Mouse (Mus musculus) monocyte, adult 5-6 weeks (primary cell): ENCODE results near the gene Add3. TPM values are rescaled to one million over a fixed set of nuclear protein-coding genes. Genes with fewer than 3 reads are reported as not detected.
A peak's percentile ranks its signal among the peaks of the same experiment; 100 is the strongest.

Experiments used
- ATAC-seq: fragments of 153-309, 156-312 bp; replicated peaks from 2 replicates; pipeline ENCODE4 v1.8.0; 2017; ENCODE audit warnings: mild to moderate bottlenecking; ENCODE audit not compliant: low TSS enrichment, insufficient number of reproducible peaks, severe bottlenecking, poor library complexity, low FRiP score
- total RNA-seq: library from RNA; stranded (forward); fragments of 200-1000, 200-491, 200-594 nt; gene quantifications from 3 replicates; pipeline ENCODE4 v1.2.3, GENCODE M21; 2017

Add3 gene
- total RNA-seq, 1 experiment from 2014 or later = 307 TPM

- peak; percentile 28; the same call in 1 of the 2 replicates for ATAC-seq
Measured at GRCm38 (mm10) chr19:53252111-53253028, 112.1 kb downstream of the Add3 start.

GRCm38 (mm10) chr19:53256361-53256760 lies 116.1 kb downstream of the Add3 start:
- ATAC-seq = no peak

- no peak for ATAC-seq
Measured at GRCm38 (mm10) chr19:53256991-53257594, 116.8 kb downstream of the Add3 start.

- ATAC-seq = no peak
Measured at GRCm38 (mm10) chr19:53257631-53258560, 117.7 kb downstream of the Add3 start.

GRCm38 (mm10) chr19:53258740-53259506 lies 118.7 kb downstream of the Add3 start:
- ATAC-seq = no peak

GRCm38 (mm10) chr19:53259541-53259940 lies 119.3 kb downstream of the Add3 start:
- ATAC-seq = no peak

GRCm38 (mm10) chr19:53260261-53260660 lies 120.0 kb downstream of the Add3 start:
- ATAC-seq = no peak

GRCm38 (mm10) chr19:53260828-53261227 lies 120.6 kb downstream of the Add3 start:
- ATAC-seq = no peak

- ATAC-seq = no peak
Measured at GRCm38 (mm10) chr19:53262061-53262460, 121.8 kb downstream of the Add3 start.

- ATAC-seq = no peak
Measured at GRCm38 (mm10) chr19:53263859-53264733, 123.9 kb downstream of the Add3 start.

GRCm38 (mm10) chr19:53264821-53265727 lies 124.8 kb downstream of the Add3 start:
- ATAC-seq = no peak

- ATAC-seq = no peak
Measured at GRCm38 (mm10) chr19:53267305-53267704, 127.1 kb downstream of the Add3 start.

GRCm38 (mm10) chr19:53273055-53273722 lies 132.9 kb downstream of the Add3 start:
- peak; percentile 90 for ATAC-seq

- ATAC-seq = peak; percentile 75
Measured at GRCm38 (mm10) chr19:53273781-53274428, 133.7 kb downstream of the Add3 start.

GRCm38 (mm10) chr19:53275204-53275603 lies 135.0 kb downstream of the Add3 start:
- no peak for ATAC-seq
